Mouse (Mus musculus) CH12F3 (cell line): Measurements from ENCODE around the gene Nkx6-2.

Source experiments
- in situ Hi-C: fragments of 300-500 bp; cut with MboI; formaldehyde crosslinking; loops from 2 replicates; pipeline ENCODE4 v1.14.3; 2020; ENCODE audit warnings: low sequenced_read_pairs

Gene Nkx6-2

GRCm38 (mm10) chr7:139570788-139571187 is 11.8 kb downstream of the Nkx6-2 start:
- in situ Hi-C loops: no loop called here

- in situ Hi-C loops: no loop called here
Observed at GRCm38 (mm10) chr7:139566533-139566932, 16.1 kb downstream of the Nkx6-2 start.

DNA sequence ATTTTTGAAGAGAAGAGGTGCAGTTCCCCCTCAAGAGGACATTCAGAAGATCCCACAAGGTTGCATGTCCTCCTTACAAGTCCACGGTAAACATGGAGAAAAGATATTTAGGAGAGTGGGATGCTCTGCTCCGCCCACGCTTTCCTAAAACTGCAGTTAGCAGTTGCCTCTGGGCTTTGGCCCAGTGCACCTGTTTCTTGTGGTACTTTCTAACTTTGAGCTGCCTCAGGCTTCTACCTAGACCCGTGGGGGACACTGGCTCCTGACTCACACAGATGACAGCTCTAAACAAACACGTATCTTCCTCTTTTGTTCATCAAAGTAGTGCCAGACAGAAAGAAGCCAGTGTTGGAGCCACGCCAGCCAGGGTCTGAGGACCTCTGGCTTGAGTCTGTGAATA is 16.6 kb downstream of the Nkx6-2 start:
- in situ Hi-C loops: no loop called here

GRCm38 (mm10) chr7:139564161-139564560 is 18.4 kb downstream of the Nkx6-2 start:
- in situ Hi-C loops: no loop called here

DNA sequence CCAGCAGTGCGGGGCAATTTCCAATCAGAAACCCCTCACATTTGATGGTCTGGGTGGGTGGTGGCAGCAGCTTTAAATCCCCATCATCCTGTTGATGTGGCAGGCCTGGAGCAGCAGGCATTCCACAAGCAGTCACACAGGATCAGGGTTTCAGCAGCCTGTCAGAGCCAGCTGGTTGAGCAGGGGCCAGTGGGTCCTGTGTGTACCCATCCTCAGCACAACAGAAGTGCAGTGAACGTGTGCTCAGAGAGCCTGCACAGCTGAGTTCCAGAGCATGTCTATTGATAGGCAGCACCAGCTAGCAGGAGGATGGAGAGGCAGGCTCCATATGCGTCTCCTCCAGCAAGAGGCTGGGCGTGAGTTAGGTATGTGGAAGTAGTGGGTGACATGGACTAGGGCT is 19.2 kb downstream of the Nkx6-2 start:
- in situ Hi-C loops: no loop called here

DNA sequence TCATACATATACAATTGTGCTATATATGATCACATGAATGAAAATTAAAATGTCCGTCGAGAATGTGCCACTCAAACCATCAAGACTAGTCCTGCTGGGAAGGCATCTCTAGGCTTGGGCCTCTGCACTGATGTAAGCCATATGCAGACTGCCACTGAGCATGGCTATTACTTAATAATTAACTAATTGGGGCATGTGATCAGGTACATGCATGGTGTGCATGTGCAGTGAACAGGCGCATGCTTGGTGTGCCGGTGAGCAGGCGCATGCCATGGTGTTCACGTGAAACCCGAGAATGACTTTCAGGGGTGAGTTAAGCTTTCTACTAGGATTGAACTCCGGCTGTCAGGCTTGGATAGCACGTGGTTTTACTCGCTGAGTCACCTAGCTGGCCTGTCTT is 22.9 kb downstream of the Nkx6-2 start:
- in situ Hi-C loops: no loop called here

- in situ Hi-C loops: no loop called here
Observed at GRCm38 (mm10) chr7:139556746-139557526, 25.7 kb downstream of the Nkx6-2 start.

GRCm38 (mm10) chr7:139556331-139556730 is 26.3 kb downstream of the Nkx6-2 start:
- in situ Hi-C loops: no loop called here

- in situ Hi-C loops: no loop called here
Observed at GRCm38 (mm10) chr7:139551519-139551918, 31.1 kb downstream of the Nkx6-2 start.

DNA sequence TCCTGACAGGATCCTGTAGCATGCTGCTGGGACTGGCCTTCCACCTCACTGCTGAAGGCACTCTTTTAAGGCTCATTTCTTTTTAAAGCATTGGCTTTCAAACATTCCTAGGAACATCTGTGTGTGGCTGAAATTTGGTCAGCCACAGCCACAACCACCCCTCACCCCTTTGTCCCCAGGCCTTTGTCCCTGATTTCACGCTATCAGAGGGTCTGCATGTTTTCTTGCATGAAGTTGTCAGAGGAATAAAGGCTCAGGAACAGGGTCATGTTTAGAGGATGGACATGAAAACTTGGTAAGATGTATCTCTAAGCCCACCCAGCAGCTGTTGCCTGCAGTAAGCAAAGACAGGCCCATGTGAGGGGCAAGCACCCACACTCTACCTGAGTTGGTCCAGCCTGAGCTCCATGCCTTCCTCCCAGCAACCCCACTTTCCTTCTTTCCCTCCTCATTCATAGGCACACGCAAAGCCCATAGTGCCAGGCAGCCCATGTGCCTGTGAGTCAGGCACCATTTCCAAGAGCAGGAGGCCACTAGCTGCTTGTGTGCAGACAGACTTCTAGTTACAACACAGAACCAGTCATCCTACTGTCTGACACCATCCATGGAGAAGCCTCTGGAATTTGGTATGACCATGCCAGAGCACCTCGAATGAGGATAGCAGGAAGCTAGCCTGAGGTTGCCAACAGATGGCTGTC is 32.4 kb downstream of the Nkx6-2 start:
- in situ Hi-C loops: no loop called here

GRCm38 (mm10) chr7:139547325-139547724 is 35.3 kb downstream of the Nkx6-2 start:
- in situ Hi-C loops: no loop called here

GRCm38 (mm10) chr7:139544706-139545625 is 37.6 kb downstream of the Nkx6-2 start:
- in situ Hi-C loops: no loop called here

DNA sequence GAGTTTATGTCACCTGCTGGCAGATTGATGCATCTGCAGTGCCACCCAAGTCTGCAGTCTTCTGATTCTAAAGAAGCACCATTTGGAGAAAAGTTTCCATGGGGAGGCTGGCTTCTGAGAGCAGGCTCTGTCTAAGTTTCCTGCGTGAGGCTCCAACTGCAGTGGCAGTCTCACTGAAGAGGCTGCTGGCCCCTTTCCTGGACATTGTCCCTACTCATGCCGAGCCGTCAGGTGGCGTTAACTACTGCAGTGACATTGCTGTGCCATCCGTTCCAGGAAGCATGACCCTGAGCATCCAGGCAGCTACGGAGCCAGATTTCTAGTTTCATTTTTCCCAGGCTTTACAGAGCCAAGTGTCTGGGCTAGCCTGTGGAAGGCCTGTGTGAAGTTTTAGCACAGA is 41.2 kb downstream of the Nkx6-2 start:
- in situ Hi-C loops: no loop called here

DNA sequence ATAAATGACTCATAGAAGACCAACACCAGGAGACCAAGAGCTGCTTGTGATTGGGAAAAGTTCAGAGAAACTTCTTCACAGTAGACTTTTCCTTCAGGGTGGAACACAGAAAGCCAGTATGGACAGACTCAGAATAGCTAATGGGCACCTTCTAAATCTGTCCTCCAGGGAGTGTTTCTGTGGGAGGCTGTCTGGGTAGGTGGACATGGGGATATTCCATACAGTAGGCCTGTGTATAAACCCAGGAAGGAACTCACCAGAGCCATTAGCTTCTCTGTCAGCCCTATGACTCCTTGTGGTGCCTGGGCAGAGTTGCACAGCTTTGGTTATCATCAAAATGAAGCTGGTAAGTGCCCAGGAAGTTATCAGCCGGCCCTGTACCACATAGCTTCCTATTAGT is 42.0 kb downstream of the Nkx6-2 start:
- in situ Hi-C loops: no loop called here

DNA sequence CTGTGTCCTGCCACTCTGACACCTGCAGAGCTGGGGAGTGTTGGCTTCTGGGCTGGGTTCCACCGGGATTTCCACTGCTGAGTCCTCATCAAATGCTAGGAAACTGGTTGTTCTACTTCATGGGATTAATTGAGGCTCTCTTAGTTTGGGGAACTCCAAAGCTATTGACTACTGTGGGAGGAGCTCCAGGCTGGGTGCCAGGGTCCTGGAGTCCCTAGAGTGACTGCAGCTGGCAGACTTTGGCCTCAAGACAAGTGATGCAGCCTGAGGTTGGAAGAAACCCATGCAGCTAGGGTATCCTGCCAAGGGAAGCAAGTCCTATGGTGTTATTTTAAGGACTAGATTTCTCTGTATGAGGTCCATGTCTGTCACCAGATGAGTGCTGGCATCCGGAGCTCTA is 44.1 kb downstream of the Nkx6-2 start:
- in situ Hi-C loops: no loop called here

- in situ Hi-C loops: no loop called here
Observed at GRCm38 (mm10) chr7:139537831-139538230, 44.8 kb downstream of the Nkx6-2 start.

- in situ Hi-C loops: no loop called here
Observed at GRCm38 (mm10) chr7:139536831-139537230, 45.8 kb downstream of the Nkx6-2 start.

DNA sequence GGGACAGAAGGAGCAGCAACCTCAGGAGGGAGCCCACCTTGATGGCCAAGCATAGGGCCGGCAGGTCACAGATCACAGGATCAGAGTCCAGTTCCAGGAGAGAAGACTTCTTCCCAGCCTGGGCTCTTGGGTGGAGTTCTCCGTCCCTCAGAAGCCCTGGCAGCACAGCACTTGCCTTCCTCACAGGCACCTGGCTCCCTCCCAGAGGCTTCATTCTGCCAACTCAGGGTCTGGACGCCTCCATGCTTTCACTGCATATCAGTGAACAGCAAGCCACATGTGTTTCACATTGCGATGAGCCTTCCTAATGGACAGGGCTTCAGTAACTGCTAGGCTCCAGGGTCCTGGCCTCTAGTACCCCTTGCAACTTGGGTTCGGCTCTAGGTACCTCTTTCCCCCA is 46.3 kb downstream of the Nkx6-2 start:
- in situ Hi-C loops: no loop called here

GRCm38 (mm10) chr7:139531428-139531801 is 51.2 kb downstream of the Nkx6-2 start:
- in situ Hi-C loops: no loop called here

- in situ Hi-C loops: no loop called here
Observed at GRCm38 (mm10) chr7:139530591-139531427, 51.8 kb downstream of the Nkx6-2 start.
